Mouse (Mus musculus): ENCODE results near the gene Tac4.

The Tac4 gene

DNA sequence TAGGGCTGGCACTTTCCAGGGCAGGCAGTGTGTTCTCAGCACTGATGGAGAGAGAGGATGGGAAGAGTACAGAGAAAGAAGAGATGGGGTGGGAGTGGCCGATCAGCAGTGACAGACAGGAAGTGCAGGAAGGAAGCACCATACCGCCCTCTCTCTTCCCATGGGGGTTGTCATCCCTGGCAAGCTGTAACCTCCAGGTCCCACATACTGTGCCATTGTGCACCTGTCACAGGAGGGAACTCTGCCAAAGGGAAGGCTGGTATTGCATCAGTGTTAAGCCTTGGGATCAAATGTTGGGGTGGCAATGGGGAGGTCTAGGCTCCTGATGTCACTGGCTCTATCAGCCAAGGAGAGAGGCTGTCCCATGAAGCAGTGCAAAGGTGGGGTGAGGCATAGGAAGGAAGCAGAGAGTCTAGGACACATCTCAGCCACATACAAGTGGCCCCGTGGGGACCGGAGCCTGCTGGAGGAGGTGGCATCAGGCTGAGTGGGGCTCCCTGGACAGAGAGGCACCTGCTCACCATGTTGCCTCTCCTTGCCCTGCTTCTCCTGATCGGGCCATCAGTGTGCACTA is at the start of gene Tac4:
Gene Tac4 (plus strand): TSS at position 352 of the 574 bp plus-strand sequence.
- DNase-seq (ENCODE audit: low read depth, low spot score) = no peak

DNA sequence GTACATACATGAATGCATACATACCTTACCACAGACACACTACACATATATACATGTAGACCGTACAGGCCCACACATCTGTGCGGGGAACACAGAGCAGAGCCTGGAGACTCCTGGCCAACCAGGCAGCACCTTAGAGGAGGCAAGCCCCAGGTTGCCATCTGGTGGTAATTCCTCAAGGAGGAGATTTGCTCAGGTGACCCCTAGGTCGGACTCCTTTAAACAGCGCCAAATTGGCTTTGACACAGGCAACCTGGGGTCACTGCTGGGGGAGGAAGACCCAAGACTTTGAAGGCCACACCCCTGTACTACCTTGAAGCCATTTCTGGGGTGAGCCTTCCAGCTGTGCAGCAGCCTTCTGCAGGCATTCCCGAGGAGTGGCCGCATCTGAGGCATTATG is 47.7 kb upstream of the Tac4 start:
- DNase-seq (ENCODE audit: low read depth, low spot score) = no peak

DNA sequence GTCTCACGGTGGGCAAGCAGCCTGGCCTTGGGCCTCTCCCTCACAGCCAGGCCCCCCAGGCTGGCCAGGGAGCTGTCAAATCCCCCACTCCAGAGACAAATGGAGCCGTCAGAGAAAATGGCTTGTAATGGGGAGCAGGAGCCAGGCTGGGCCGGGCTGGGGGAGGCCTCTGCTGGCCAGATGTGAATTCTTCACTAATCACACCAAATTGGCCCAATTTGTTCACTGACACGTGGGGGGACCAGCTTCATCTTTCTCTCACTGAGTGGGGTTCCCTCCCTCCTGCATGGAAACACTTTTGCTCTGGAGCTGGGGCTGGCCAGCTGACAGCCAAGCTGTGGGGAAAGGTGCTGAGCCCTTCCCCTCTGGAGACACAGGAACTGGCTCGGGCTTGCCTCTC is 47.0 kb upstream of the Tac4 start:
- no peak for DNase-seq (ENCODE audit: low read depth, low spot score)

DNA sequence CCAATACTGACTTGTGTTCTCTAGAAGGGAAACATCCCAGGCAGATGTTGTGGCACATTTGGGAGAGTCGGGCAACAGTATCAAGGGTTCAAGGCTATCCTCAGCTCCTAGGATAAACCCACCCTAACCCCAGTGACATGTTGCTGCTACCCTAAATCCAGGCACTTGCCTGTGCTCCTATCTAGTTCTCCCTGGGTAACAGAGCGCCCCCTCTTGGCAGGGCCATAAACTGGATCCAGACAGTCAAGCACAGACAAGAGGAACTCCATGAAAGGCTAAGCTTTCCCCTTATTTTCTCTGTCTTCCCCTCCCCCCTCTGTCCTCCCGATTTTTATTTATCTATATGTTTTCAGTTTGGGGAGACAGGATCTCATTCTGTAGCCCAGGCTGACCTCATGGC is 45.1 kb upstream of the Tac4 start:
- no peak for DNase-seq (ENCODE audit: low read depth, low spot score)

DNA sequence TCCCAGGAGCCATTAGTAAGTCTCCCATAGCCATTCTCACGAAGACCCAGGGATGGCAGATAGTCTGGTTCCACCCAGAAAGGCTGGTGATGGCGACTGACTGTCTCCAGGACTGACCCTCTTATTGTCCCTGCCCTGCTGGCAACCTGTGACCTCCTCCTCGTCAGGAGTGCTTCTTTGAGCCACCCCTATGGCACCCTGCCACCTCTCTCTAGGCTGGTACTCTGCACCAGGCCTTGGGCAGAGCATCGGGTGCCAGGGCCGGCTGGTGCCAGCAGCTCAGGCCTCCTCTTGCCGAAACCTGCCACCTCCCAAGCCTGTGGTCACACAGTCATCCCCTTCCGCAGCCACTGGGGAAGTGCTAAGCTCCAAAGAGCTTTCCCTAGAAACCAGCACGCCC is 42.2 kb upstream of the Tac4 start:
- DNase-seq (ENCODE audit: low read depth, low spot score) = no peak

DNA sequence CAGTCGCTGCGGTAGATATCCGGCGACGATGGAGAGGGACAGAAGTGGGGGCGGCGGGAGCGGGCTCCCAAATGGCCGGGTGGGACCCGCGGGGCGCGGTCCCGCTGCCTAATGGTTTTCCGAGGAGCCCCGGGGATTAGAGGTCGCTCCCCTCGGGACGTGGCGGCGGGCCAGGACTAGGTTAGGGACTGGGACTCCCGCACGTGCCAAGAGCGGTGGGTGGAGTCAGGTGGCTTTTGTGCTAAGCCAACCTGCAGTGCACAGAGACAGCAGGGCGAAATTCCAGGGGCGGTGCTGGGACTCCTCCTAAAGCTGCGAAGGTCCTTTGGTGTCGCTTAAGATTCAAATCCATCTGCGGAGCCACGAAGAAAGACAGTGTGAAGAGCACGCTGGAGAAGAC is 37.9 kb upstream of the Tac4 start:
- no peak for DNase-seq (ENCODE audit: low read depth, low spot score)

DNA sequence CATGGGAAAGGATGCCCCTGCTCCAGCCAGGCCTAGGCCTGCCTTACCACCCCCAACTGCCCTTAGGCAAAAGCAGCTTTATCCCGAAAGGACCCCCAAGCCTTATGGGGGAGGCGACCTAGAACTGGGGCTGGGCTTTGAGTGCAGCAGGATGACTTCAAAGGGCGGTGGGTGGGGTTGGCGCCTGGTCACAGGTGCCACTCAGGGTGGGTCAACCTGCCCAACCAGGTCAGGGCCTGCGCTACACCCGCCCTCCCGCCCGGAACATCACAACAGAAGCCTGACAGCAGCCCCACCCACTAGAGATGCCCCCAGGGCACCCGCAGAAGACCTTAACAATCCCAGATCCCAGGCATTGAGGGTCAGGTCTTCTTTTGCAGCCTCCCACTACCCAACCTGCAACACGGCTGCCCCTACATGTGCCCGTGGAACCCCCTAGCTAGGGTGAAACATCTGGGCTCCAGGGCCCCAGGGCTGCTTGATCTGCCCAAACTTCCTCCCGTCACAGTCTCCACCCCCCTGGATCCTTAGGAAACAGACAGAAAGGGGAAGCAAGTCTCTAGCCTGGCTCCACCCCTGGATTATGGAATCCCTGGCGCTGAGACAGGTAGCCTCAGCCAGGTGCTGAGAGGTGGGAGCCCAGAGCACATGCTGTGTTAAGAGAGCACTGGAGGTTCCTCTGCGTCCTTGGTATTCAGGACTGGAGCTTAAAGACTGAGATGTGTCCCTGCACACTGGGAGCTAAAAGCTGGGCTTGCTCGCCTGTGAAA is 37.0 kb upstream of the Tac4 start:
- no peak for DNase-seq (ENCODE audit: low read depth, low spot score)

DNA sequence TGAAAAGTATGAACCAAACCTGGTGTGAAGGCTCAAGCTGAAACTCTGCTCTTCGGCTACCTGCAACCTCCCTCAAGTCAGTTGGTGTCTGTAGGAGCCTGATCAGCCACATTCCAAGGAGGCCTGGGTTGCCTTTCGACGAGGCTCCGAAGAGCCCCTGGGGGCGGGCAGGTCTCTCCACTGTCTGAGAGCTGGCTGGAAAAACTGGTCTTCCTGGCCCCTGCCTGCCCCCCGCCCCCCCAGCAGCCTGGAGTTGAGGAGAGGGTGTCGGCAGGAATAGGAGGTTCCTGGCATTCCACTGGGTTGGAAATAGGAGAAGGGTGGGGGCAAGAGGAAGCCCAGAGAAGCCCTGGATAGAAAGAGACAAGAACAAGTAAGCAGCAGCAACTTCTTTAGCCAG is 35.9 kb upstream of the Tac4 start:
- no peak for DNase-seq (ENCODE audit: low read depth, low spot score)

DNA sequence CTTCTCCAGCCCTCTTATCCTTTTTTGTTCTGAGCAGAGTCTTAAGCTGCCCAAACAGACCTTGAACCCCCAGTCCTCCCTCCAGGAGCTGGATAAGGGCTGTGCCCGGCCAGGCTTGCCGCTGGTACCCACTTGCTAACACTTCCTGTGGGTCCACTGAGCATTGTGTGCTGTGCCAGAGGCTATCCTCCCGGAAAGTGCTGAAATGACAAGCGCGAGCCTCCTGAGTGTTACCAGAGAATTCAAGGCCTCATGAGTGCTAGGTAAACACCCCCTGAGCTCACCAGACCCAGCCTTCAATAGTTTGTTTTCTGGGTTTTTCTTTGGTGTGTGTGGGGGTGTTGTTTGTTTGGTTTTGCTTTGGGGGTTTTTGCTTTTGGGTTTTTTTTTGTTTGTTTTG is 33.9 kb upstream of the Tac4 start:
- no peak for DNase-seq (ENCODE audit: low read depth, low spot score)

DNA sequence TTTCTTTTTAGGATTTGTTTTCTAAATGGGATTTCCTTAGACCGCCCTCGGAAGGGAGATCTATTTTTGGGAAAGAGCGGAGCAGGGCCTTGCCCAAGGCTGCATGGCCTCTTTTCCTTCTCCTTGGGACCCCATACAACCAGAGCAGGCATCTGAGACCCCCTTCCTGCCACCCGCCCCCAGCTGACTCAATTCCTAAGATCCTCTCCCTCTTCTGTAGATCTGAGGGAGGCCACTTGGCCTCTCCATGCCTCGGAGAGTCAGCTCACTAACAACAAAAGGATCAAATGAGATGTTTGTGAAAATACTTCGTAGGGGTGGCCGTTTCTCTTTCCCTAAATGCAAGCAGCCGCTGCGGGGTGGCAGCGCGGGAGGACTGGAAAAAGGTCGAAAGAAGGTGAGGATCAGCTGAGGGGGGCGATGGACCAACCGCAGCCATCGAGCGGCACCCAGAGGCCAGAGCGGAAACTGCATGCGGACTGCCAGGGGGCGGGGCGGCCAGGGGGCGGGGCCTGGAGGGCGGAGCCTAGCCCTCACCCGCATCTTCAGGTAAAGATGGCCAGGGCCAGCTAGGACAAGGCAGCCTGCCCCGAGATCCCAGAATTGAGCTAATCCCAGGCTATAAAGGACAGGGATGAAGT is 29.5 kb upstream of the Tac4 start:
- DNase-seq (ENCODE audit: low read depth, low spot score) = peak; percentile 54

DNA sequence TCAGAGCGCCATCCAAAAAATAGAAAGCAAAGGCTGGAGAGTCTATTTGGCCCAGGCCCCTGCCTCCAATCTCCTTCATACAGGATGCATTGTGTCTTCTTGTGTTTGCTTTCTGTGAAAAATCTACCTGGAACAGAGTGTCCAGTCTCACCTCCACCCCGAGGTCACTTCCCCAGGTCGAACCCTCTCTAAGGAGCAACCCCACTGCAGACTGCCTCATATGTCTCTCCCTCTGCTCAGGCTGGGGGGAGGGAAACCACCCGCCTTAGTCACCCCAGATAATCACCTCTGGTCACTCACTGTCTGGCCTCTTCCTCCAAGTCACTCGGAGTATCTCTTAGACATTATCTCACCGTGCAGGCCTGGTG is 29.0 kb upstream of the Tac4 start:
- no peak for DNase-seq (ENCODE audit: low read depth, low spot score)

DNA sequence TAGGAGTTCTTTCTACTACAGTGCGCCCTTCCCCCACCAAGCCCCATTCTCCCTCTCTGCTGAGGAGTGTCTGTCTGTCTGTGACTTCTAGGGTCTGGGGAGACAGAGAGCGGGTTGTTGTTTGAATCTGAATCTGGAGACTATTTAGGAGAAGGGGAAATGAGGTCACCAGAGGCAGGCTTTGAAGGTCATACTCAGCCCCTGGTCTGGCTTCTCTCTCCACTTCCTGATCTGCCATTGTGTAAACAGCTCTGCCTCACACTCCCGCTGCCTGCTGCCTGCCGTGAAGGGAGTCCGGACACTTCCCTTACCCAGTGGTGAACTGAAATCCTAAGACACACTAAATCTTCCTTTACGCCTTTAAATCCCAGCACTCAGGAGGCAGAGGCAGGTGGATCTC is 22.9 kb upstream of the Tac4 start:
- no peak for DNase-seq (ENCODE audit: low read depth, low spot score)

DNA sequence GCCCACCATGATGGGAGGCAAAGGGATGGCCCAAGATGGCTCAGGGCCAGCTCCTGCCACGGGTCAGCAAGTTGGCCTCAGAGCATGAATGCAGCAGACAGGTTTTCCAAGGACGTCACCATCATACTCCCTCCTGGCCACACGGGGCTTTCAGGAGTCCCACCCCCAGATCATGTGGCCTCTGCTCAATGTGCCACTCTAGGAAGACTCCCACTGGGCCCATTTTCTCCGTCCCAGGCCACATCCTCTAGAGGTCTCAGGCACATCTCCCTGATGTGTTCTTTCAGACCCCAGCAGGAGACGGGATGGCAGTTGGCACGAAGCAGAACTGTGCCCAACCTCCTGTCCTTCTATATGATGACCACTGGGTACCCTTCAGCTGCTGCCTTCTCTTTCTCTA is 18.7 kb upstream of the Tac4 start:
- no peak for DNase-seq (ENCODE audit: low read depth, low spot score)

DNA sequence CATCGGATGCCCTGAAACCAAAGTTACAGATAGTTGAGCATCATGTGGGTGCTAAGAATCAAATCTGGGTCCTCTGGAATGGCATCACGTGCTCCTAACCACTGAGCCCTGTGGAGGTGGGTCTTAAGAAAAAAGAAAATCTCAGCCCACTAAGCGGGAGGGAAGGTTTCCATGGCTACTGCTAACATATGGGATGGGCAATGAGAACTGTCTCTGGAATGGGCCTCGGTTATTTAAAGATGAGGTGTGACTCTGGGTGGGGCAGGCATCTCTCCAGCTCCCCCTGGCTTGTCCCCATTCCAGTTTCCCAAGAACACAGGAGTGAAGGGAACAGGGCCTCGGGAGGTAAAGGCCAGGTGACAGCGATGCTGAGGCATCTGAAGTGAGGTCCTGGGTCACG is 15.9 kb upstream of the Tac4 start:
- DNase-seq (ENCODE audit: low read depth, low spot score) = no peak

DNA sequence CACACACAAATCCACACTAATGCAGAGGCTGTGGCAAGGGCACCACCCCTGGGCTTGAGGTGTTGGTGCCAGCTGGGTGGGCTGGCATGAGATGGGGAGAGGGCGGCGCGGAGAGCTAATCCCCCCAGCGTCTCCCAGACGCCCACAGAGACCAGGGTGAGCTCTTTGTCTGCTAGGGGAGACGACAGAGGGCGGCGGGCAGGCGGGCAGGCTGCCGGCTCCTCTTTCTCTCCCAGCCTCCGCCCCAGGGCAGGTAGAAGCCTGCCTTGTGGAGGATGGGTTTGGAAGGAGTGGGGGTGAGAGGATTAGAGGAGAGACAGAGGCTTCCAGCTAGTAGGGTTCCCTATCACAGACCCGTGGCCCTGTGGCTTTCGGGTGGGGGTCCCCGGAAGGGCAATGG is 14.3 kb upstream of the Tac4 start:
- DNase-seq (ENCODE audit: low read depth, low spot score) = no peak

DNA sequence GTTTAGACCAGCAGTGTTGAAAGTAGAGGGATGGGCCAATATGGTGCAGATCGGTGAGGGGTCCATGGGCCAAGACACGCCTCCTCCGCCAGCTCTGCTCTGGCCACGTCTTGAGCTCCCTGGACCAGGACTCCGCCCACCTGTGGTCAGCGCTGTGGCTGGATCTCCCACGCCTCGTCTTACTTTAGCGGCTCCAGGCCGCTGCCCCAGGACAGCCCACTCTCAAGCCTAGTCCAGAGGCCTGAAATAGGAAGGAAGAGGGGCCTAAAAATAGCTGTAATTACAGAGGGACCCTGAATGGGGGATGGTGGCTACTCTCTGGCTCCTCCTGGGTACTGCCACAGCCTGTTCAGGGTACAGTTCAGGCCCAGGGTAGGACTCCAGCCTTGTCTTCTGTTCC is 11.2 kb upstream of the Tac4 start:
- DNase-seq (ENCODE audit: low read depth, low spot score) = no peak

DNA sequence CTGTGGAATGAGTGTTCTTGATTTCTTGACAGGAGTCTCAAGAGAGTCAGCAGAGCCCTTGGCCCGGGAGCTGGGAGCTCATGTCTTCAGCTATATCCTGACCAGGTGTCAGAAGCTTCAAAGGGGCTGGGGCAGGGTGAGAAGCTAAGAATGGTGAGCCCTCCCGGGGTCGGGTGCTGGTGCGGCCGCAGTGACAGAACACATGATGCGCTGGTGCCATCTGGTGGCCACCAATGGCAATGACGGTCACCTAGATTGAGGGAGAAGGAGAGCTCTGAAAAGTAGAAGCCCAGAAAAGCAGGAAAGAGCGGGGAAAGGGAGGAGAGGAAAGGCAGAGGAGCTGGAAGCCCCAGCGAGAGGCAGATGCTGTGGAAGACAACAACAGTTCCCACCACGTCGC is 10.0 kb upstream of the Tac4 start:
- peak; percentile 62 for DNase-seq (ENCODE audit: low read depth, low spot score)

DNA sequence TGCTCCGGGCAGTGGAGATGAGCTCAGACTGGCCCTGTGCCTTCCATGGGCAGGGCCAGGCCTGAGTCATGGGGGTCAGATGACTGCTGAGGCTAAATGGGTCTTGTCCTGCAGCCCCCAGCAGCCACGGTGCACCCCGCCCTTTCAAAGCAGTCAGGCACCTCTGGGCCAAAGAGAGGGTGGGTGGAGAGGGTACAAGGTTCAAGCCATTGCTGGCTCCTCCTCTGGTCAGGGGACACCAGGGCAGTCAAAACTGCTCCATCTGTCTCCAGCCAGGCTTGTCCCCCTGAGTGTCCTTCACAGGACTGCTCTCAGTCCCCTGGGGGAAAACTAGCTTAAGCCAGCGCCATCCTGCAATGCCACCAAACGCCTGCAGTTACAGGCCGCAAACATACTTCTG is 9.2 kb upstream of the Tac4 start:
- DNase-seq (ENCODE audit: low read depth, low spot score) = no peak

DNA sequence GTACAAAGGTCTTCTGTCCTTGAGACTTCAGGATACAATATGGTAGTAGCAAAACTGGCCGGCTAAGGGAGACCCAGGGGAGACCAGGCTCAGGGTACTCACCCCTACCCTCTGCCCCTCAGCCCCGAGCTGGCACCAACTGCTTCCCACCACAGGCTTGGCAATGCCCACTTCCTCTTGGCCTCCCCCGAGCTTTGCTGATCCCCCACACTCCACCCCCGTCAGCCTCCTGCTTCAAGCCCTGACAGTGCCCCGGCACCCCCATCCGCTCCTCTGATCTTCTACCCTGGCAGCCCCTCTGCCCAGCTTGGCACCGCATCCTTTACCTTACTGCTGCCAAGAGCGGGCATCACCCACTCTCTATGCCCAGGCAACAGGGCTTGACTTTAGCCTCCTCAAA is 7.2 kb upstream of the Tac4 start:
- no peak for DNase-seq (ENCODE audit: low read depth, low spot score)

DNA sequence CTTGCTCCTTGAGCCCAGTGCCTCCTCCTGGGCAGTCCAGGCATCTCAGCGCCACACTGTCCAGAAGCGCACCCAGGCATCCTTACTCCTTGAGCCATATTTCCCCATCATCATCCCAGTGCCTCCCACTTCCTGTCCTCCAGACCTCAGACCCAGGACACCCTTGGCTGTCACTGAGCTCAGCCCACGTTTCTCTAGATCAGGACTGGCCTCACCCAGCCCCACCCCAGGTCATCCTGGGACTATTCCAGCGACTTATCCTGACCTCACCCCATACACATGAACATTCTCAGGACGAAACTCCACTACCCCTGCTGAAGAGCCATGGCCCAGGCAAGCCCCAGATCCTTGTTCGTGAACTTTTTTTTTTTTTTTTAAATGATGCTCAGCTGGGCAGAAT is 5.6 kb upstream of the Tac4 start:
- DNase-seq (ENCODE audit: low read depth, low spot score) = no peak

DNA sequence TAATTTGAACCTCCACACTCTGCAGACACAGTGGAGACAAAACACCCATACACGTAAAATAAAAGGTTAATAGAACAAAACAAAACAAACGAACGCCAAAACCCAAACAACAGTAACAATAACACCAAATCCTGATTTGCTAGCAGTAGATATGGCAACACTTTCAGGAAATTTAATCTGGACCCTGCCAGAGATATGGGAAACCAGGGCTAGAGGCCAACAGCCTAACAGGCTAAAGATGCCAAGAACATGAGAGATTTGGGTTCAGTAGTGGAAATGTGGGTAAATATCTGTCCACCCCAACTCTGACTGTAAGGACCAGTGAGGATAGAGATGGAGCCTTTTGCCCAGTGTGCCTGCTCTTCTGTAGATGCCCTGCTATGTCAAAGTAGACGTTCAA is 3.4 kb upstream of the Tac4 start:
- DNase-seq (ENCODE audit: low read depth, low spot score) = no peak

DNA sequence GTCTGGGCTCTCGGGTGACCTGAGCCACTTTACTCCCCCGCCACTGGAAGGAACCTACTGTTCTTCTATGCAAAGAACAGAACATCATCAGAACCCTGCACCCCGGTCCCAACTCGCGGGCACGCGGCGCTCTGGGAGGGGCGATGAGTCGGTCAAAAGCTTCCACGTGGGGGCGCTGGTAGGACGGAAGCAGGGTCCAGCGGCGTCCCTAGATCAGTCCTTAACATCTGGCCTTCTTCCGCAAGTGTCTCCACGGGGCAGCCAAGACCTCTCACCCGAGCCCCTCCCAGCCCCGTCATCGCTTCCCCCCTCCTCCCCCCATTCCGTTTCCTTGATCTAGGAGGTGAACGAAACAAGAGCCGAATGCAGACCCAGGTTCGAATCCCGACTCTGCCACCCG is 2.8 kb upstream of the Tac4 start:
- no peak for DNase-seq (ENCODE audit: low read depth, low spot score)

DNA sequence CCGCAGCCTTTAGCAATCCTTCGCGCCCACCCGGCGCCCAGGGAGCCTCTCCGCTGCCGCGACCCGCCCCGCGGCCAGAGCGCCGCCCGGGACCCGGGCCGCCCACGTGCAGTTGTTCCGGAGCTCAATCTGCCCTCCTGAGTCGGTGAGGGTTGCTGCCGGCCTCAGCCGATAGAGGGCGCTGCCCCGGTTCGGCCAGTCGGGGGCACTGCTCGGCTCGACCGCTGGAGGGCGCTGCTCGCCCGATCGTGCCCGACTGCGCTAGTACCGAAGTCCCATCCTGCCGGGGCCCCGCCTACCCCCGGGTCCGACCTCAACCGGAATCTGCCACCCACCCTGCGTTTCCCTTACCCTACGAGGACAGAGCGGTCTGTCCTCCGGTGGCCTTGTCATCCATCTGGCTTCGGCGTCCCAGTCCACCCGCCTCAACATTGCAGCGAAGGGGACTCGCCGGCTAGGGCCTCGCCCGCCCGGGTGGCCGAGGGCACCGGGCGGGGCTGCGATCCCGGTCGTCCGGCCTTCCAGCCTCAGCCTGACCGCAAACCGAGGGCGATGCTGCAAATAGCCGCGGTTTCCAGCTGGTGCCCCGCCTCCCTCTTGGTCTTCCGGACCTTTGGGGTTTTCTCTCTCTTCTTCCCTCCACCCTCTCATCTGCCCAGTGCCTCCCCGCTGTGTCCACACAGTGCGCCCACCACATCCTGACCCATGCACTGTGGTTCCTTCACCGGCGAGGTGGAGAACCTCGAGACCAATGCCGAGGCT is 2.1 kb upstream of the Tac4 start:
- peak; percentile 74 for DNase-seq (ENCODE audit: low read depth, low spot score)
